Mouse (Mus musculus): ENCODE measurements around the gene Cenpp. TPM values are rescaled to one million over a fixed set of nuclear protein-coding genes. Genes with fewer than 3 reads are reported as not detected.
A peak's percentile ranks its signal among the peaks of the same experiment; 100 is the strongest.
"Not testable (repeated sequence)": the region's sequence is repeated elsewhere in the genome, so short reads cannot be mapped to it uniquely, and the experiment has no call there.

Gene Cenpp
- total and polyA plus RNA-seq, 3 experiments = 0.12 to 1.0 (median 0.79) TPM

DNA sequence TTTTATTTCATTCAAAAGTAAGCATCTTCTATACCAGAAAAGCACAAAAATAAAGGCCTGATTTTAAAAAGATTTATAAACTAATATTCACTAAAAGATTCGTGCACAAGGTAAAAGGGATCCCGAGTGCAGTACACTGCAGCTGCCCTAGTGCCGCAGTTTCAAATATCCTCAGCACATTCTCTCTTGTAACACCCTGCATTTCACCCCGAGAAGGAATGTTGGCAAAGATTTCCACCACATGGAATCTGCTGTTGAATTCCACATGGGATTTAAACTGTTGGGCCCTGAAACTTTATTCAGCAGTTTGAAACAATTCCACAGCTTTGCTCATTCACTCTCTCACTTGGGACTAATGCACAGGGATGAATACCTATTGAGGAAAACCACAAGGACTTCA, 44.9 kb downstream of the Cenpp start, which contains the start of gene Ogn:
Gene Ogn, plus strand, starts transcription at position 333 of the 400 bp plus-strand sequence.
- DNase-seq = peak; percentile 11

DNA sequence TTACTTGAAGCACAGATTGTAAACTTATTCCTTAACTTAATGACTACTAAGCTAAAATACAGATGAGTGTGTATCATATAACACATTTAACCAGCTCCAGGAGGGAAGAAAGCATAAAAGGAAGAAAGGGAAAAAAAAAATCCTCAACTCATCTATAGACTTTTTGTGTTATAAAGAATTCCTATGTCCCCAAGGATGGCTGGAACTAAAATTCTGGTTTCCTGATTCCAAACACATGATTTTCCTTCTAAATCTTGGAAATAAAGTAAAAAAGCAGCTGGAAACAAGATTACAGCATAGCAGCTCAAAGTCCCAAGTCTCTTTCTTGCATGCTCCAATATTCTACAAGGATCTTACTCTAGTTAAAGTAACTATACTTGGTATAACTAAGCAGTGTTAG, 49.0 kb downstream of the Cenpp start:
- DNase-seq = no peak

DNA sequence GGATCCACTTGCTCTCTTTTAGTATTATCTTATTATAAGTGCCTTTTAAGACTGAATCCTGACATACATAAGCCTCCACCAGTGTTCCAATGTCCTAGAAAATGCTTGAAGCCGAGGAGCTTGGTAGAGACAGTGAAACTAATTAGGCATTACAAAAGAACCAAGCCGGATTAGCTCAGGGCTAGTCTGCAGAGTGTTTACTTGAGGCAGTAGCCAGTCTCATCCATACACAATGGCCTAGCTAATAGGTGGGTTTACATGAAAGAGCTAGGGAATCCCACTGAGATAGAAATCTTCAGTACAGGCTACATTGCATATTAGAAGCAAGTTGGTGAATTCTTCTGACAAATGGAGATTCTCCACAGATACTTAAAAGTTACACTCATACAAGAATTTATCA, 50.0 kb downstream of the Cenpp start:
- not testable (repeated sequence) for DNase-seq

DNA sequence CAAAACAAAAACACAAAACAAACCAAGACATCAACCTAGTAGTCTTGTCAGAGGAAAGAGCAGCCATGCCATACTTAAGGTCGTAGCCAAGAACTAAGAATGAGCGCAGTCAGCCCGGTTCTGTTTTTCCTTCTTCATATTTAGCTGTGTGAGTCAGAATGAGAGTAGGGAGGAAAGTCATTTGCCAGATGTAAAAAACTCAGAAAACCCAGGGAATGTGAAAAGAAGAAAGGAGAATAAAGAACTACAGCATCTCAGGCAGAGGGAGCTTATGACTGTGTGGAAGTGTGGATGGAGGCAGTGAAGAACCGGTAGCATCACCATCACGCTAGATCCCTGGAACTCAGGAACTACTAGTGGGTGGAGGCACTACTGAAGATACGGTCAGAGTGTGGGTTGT, 66.5 kb downstream of the Cenpp start:
- no peak for DNase-seq

DNA sequence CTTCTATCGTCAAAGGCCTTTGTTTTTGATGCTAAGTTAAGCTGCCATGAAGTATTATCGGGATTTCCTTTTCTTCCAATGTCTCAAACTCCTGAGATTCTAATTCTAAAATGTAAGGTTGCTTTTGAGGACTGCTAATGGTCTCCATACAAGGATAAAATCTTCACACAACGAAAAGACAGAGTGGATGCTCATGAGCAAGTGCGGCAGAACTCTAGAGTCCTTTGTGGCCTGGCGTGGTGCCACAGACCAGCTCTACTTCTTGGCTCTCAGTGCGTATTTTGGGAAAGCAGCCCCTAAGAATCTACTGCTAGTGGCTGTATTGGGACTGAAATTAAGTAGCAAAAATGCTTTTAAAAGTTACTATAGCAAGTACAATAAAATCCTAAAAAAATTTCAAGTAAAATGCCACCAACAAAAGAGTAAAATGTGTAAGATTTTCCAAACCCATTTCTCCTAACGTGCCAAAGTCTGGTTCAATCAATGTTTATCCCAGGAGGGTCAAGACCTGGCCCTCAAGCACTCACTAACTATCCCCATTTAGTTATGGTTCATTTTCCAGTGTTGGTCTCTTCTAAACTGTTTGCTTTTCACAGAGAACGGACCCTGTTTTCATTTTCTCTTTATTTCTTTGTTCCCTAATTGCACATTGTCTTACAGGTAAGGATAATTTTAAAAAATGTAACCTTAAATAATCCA, 68.1 kb downstream of the Cenpp start:
- no peak for DNase-seq

DNA sequence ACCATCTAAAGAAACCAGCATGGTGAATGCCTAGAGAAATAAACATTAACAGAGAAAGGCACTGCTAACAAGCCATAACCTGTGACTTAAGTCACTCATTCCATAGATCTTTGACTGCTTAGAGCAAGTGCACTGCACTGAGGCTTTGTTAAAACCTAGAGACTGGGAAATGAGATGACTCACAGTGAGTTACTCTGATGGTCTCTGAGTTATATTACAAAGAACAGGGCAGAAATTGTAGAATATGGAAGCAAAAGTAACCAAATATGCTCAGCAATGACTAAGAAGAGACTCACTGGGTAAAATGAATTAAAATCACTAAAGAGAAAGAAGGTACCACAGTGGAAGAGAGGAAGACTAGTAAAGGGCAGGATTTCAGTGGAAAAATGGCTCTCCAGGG, 68.7 kb downstream of the Cenpp start:
- no peak for DNase-seq

DNA sequence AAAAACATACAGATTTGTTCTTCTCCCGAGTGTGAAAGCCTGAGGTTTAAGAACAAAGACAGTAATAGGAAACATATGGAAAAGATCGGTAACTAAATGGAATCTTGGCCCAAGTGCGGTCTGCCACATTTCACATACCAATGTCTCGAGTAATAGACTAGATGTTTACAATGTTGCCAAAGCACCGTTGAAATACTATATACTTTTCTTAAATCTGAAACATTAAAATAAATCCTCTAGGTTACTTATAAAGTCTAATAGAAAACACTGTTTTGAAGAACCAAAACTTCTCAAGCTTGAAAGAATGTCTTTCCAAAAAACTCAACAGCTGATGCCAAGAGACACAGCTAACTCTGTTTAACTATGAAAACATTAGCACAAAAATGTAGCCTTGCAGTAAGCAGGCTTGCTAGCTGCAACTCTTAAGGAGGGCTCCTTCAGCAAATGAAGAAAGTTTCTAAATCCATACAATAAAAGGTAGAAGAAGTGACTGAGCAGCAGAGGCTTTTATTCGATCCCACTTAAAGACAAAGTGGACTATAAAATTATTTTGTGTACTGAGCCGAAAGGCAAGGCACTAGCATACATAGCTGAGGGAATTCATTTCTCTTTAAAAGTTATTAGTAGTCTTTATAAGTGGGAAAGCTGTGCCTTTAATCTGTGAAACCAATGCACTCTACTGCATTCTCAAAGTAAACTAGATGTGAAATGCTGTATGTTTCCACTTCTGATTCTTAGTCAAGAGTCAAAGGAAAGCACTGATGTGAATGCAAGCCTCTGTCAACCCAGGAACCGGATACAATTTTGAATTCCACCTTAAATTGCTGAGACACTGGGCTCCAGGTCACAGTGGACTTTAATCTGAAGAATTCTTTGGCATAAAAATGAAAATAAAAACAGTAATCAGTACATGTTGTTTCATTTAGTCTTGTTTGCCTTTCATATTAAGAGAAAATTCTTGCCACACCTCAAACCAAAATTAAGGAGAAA, 70.7 kb downstream of the Cenpp start, which contains the start of gene Omd:
Gene Omd, plus strand, starts transcription at position 922 of the 990 bp plus-strand sequence.
- no peak for DNase-seq

DNA sequence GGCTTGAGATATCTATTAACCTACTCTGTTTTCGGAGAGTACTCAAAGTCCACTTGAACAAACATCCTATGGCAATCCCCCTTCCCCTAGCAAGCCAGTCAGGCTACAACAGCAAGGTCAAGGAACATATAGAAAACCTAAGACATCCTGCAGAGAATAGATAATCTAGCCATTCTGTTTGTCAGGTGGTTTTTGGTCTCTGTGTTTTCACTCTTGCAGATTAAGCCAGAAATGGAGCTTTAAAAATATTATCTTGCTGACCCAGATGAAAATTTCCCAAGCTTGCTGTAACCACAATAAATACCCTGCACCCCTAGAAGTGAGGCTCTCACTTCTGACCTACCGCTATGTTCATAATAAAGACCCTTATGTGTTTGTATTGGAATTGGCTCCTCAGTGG, 81.2 kb downstream of the Cenpp start:
- no peak for DNase-seq

DNA sequence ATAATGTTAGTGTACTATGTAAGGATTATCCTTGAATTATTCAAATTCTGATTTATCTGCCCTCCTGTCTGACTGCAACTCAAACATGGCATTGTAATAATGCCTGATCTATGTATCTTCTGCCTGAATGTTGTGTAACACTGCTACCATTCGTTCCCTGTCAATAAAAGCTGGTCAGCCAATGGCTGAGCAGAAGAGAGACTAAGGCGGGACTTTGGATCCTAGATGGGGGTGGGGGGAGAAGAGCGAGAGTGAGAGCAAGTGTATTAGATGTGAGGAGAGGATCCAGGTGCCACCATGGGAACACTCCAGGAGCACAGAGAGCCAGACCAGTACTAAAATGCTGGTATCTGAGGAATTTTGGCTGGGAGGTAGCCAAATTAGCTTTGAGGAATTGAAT, 82.2 kb downstream of the Cenpp start:
- no peak for DNase-seq

DNA sequence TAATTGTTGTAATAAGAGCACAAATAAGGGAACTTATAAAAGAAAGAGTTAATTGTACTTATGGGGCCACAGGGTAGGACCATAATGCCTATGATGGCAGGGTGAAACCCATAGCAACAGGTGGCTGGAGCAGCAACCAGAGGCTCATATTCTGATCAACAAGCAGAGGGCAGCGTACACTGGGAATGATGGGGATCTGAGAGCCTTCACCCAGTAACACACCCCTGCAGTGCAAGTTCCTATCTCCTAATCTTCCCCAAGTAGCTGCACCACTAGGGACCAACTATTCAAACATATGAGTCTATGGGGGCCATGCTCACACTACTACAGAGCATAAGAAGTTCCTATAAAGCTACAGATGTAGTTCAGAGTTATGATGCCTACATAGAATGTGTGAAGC, 88.2 kb downstream of the Cenpp start:
- no peak for DNase-seq

DNA sequence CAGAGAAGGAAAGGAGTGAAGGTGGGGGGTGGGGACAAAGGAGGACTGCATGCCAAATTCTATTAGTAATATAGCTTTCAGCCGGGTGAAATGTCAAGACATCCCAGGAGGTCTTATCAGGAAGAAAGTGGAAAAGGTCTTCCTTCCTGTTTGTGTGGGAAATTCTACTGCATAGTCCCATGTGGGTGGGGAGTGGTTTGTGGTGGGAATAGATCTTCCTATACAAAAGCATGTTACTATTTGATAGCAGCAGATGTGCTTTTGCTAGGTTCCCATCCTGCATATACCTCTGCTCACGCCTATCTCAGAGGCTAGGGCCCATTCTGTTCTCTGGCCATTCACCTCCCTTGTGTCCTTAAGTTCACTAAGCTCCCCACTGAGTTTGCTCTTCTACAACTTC, 91.7 kb downstream of the Cenpp start:
- no peak for DNase-seq

DNA sequence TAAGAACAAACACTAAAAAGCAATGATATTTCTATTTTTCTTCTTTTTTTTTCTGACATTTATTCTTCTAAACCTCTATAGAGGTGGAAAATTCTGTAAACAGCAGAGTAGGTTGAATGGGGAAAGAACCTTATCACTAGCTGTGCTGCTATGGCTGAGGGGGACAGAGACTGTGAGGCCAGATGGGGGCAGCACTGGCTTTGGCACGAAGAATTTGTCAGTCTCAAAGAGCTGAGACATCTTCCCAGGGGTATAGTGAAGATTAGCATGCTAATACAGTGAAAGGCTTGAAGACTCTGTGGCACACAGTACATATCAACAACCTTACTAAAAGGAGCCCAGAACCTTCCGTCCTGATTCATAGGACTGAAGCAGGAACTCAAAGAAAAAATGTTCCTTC, 93.4 kb downstream of the Cenpp start:
- peak; percentile 43 for DNase-seq

DNA sequence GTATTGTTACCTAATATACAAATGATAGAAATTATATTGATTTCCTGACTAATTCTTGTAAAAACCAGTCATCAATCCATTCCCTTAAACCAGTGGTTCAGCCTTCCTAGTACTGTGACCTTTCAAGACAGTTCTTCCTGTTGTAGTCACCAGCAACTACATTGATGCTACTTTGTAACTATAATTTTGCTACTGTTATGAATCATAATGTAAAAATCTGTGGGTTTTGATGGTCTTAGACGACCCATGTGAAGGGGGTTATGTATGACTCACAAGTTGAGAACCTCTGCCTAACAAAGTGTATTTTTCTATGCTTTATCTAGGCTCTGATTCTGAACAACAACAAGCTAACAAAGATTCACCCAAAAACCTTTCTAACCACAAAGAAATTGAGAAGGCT, 95.7 kb downstream of the Cenpp start:
- no peak for DNase-seq

DNA sequence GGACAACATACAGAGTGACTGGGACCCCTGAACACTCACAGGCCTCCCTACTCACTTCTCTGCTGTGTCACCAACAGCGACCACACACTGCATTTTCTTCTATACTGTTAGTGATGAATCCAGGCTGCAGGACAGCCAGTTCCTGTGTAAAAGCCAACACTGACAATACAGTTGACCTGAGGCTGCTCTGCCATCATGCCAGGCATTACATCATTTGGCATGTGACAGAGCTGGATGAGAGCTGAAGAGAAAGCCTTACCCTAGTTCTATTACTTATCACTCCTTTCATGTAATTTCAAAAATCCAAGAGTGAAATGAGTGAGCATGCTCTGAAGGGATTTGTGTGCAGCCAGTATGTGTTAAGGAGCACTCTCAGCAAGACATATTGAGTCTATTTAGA, 96.4 kb downstream of the Cenpp start:
- peak; percentile 14 for DNase-seq

DNA sequence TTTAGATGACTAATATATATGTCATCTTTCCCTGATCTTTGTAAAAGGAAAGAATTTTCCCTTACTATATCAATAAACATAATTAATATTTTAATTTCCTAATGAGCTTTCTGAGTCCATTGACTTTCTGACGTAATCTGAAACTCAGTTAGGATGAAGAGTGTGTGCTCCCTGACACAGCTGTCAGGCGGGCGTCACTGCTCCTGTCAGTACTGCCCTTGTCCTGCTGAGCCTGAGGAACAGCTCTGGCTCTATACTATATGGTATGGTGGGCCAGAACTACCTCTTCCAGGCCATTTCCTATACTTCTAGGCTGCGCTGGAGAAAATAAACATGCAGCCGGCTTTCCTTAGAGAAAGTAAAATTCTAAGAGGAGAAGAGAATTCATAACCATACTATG, 98.1 kb downstream of the Cenpp start:
- no peak for DNase-seq

DNA sequence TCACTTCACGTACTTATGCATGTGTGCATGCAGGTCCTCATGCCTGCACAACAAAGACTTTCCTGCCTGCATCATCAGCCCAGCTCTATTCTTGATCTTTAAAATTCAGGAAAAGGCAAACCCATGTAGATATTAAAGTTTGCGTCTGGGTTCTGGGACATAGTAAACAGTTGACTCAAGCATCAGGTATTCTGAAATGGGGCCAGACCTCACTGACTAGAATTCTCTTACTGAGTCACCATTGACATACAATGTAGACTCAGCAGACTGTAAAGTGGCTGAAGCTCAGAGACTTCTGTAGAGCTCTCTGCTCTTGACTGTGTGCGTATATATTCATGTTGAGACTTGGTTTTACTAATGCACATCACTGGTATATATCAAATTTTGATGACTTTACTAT, 103.0 kb downstream of the Cenpp start:
- DNase-seq = no peak

DNA sequence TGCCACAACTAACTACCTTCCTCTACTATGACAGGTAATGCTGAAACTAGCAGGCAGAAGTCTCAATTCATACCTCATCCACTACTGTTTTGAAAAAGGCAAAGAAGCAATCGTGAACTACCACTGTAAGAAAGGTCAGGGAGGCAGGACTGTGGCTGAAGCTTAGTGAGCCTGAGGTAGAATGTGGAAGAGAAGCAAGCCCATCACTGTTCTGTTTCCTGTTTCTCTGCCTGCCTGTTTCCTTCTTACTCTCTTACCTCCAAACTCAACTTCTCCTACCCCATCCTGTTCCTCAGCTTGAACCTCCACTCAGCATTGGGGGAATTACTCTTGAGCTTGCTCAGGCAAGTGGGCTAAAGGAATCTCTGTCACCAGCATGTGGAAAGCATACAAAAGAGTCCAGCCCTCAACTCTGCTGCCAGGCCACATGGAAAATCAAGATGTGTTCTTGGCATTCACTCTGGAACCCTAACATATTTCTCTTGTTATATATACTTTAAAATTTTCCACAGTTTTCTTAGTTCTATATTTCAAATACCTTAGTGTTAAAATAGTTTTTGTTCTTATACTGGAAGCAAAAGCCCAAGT, 104.9 kb downstream of the Cenpp start:
- DNase-seq = no peak

DNA sequence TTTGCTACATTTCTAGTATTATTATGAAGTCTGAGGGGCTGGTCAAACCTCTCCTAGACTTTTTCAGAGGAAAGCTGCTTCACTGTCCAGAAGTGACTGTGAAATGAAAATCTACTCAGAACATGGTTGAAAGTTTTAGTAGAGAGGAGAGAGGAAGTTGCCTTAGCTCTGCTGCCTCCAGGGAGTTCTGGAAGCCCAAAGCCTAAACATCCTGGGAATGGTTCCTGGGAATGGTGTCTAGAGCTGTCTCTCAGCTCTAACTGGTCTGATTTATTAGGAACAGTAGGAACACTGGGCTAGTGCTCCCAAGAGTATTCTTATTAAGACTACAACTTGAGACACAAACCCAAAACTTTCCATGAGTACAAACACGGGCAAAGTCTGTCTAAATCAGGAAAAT, 106.1 kb downstream of the Cenpp start:
- no peak for DNase-seq

DNA sequence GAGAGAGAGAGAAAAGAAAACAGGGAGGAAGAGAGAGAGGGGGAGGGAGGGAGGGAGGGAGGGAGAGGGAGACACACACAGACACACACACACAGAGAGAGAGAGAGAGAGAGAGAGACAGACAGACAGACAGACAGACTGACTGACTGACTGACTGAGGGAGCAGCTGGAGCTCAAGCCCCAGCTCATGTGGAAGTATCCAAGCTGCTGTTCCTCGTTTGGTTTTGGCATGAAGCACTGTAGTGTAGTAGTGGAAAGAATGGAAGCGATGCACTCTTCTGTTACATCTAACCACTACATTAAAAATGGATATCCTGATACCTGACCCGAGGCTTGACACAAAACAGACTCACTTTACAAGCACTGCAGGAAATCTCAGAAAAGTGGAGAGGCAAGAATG, 106.9 kb downstream of the Cenpp start:
- DNase-seq = no peak

DNA sequence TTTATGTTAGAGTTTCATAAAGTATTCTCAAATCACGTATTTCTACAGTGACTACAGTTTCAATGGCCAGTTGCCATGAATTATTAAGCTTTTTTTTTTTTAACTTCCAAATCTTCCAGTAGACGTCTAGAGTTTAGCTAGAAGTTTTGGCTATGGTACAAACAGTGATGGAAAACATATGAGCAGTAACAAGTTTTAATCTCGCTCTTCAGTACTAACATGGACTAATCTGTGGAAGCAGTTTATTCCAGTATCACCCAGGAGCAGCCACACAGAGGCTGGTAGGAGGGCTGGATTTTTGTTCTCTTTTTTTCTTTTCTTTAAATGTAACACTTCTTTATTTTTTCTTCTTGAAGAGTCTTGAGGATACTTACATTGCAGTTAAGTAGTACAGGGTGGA, 108.3 kb downstream of the Cenpp start, which contains the start of gene Aspn:
Gene Aspn, plus strand, starts transcription at position 165 of the 400 bp plus-strand sequence.
- DNase-seq = no peak

DNA sequence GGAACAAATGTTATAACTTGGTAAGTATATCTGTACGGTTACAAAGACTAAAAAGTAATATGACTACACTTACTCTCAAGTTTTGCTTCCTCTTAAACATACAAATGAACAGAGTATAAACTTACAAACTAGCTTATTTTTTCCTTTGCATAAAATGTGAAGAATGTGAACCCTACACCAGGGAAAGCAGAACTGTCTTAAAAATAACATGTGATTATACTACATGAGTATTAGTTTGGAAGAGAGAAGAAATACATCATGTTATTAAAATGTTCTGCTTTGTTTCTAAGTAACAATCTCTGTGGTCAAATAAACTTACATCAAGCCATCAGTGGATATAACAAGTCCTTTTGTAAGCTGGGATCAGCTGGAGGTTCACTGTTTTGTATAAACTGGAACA, 113.9 kb downstream of the Cenpp start:
- no peak for DNase-seq

DNA sequence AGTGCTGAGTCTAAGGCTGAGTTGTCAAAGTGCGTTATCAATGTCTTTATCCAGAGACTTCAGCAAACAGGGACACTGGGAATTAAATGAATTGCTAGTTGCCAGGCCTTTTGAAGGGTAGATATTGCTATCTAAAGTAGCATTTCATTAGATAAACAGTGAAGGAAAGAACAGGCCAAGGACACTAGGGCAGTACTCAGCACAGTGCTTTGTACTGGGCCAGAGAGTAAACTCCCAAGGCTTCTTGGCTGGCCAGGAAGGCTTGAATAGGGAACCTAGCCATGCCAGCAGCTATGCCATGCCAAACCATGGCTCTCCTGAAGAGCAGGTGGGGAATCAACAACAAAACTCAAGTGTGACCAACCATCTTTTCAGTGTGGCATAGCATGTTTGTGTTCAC, 115.6 kb downstream of the Cenpp start:
- DNase-seq = peak; percentile 62

DNA sequence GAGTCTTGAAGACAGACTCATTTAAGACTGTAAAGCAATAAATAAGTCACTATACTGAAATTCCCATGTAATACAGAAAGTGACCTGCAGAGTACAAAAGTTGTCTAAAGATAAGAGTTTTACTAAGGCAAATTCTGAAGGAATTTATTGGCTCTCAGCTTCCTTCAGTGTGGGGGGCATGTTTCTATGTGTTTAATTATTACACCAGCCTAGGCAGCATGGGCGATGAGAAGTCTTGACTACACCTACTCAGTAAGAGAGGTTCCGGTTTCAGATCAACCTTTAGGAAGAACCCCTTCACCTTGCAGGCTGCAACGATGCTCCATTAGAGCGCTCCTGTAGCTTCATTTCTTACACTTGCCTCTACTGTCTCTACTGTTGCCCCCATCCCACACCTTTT, 121.9 kb downstream of the Cenpp start:
- DNase-seq = no peak
